Mouse (Mus musculus) neural tube, postnatal 0 days (tissue): ENCODE measurements around the gene Sf3a2. TPM values are rescaled to one million over a fixed set of nuclear protein-coding genes. Genes with fewer than 3 reads are reported as not detected.
A peak's percentile ranks its signal among the peaks of the same experiment; 100 is the strongest.

Source experiments
- microRNA counts: library from miRNA; unstranded; fragments of <30 nt; microRNA quantifications from one replicate; lab custom pipeline; 2015
- microRNA-seq: library from miRNA; unstranded; fragments of <30 nt; microRNA quantifications from one replicate; pipeline ENCODE4, GENCODE M21; 2016
- polyA plus RNA-seq: library from polyadenylated mRNA; unstranded; fragments of >200 nt; fragmentation: Nextera tagmentation; extraction: Ambion mirVana; gene quantifications from 2 replicates; pipeline ENCODE4 v1.2.1, GENCODE M21; 2015

Gene Sf3a2
- 44.2 and 49.1 TPM in 2 replicates for polyA plus RNA-seq

DNA sequence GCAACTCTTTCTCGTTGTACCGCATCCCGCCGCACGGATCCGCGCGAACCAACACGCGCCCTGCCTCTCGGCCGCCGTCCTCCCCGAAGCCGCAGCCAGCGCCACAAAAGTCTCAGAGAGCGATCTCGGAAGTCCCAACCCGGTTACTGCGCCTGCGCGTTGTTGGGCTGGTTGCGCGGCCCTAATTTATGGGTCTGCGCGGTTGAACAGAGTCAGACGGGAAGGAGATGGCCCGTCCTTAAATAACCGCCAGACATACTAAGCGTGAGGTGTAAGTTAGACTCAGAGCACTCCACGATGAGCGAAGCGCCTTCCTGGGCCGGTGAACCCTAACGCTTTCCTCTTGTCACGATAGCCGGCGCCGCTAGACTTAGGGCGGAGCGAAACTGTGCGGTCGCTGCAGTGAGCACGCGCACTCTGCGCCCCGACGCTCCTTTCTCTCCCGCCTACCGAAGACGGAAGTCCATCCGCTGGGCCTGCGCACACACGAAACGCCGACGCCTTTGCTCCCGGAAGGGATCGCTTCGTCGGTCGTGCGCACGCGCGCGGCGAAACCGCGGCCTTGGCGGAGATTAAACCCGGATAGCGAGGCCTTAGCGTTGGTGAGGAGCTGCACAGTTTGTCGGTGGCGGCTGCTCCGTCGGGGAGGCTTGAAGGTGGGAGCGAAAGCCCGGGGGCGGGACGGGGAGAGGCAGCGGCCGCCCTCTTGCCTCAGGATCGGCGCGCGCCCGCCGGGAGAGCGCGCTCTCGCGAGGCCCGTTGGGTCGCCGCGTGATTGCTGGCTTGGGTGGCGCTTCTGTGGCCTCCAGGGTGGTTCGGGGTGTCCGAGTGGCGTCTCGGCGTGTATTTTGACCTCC lies at the start of gene Sf3a2, which contains the start of gene Plekhj1:
Gene Sf3a2 (plus strand): TSS at position 49 of the 857 bp plus-strand sequence.
Gene Plekhj1 (minus strand): TSS at position 477 of the 857 bp plus-strand sequence.

DNA sequence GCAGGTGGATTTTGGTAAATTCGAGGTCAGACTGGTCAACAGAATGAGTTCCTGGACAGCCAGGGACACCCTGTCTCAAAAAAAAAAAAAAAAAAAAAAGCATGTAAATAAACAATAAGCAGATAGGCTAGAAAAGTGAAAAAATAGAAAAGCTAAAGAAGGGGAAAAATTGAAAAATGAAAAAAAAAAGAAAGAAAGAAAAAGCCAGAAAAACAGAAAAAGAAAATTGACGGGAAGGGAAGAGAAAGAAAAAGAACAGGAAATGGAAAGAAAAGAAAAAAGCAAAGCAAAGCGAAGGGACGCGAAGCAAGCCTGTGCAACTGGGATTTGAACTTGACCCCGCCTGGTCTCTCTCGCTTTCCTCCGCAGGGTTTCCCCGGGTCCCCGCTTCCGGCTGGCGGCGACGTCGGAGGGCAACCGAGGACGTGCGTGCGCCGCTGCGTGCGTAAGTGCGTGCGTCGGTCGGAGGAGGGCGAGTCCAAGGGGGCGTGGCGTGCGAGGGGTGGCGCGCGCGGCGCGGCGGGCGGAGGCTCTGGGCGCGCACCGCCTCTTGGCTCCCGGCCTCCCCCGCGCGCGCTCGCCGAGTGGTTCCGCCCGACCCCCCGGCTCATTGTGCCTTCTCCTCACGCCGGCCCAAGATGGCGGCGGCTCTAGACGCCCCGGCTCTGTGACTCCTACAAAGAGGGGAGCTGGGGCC lies 43.3 kb upstream of the Sf3a2 start, which contains the start of gene Dot1l:
Gene Dot1l (plus strand): TSS at position 613 of the 697 bp plus-strand sequence.

DNA sequence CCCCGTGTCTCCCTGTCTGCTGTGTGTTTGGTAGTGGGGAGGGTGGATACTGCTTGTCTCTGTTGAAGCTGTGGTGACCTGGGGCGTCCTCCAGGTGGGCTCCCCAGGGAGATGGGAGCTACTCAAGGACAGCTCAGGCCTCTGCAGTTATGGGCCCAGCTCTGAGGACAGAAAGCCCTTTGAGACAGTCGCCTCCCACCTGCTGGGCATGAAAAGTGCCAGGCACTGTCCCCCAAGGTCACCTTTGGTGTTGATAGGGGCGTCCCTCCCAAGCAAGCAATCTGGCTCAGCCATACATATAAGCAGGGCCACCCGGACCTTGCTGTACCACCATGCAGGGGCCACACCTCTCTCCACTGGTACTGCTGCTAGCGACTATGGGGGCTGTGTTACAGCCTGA lies 6.9 kb downstream of the Sf3a2 start, which contains the start of gene Amh:
Gene Amh (plus strand): TSS at position 328 of the 400 bp plus-strand sequence.

DNA sequence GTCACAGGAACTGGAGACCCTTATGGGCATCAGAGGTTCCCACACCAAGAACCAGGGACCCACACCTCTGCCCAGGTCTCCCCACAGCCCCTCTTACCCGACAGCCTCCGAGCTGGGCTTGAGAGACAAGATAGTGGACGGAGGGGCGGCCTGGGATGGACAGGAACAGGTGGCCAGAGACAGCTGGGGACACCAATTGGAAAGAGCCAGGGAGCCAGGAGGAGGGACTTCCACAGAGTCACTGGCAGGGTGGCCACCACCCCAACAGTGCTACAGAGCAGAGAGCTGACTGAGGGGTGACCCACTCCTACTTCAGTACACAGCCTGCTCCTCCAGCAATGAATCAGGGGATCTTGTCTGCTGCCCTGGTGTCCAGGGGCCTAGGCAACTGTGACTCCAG lies 15.4 kb downstream of the Sf3a2 start, which contains the start of gene Jsrp1:
Gene Jsrp1 (minus strand): TSS at position 133 of the 400 bp plus-strand sequence.

DNA sequence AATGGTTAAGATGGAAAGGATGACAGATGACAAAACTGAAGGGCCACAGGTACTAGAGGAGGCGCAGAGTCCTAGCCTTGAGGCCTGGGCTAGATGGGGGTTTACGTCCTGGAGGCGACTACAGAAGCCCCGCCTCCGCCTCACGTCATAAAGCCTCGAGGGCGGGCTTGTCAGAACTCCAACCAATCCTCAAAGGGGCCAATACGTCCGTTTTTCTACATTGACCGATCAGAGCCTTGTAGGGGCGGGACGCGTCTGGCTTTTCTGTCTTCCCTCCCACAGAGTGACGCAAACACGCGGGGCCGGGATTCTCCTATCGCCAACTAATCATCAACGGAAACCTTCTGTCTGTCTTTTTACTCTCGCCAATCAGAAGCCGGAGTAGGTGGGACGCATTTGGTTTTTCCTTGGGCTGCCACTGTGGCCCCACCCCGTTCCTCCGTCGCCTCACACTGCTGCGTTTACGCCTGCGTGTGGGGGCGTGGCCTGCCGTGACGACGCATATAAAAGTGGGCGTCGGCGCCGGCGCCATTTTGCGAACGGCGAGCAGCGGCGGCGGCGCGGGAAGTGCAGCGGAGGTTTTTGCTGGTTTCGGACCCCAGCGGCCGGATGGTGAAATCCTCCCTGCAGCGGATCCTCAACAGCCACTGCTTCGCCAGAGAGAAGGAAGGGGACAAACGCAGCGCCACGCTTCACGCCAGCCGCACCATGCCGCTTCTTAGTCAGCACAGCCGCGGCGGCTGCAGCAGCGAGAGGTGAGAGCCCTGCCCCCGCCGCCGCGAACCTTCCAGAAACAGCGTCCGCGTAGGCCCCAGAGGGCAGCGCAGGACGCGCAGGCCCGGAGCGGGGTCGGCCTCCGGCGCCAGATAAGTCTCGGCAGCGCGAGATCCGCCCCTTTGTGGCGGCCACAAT lies 28.4 kb downstream of the Sf3a2 start, which contains the start of gene Oaz1:
Gene Oaz1 (plus strand): TSS at position 506 of the 912 bp plus-strand sequence.

DNA sequence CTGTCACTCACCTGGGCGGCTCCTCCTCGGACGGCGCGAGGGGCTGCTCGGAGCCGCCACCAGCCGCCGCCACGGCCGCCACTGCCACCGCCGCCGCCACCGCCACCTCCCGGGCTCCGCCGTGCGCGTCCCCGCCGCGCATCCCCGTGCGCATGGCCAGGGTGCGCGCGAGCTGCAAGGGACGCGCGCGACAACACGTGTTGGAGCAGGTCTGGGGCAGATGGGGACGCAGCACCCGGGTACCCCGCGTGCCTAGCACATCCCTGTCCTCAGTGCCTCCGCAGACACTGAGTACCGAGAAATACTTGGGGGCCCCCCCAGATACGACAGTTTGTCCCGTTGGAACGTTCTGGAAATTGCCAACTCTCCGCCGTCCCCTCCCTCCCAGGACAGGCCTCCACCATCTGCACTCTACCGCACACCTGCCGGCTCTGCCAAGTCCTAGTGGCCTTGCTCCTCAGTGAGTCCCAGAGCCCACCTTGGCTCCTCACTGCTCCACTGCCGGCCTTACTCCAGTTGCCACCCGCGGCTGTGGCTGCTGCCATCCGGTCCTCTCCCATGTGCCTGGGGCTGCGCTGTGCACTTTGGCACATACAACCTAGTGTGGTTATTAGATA lies 46.0 kb downstream of the Sf3a2 start, which contains the start of gene Lingo3:
Gene Lingo3 (minus strand): TSS at position 109 of the 617 bp plus-strand sequence.

MicroRNAs encoded within 50 kb of the gene (microRNA counts, 519-probe panel; counts per million panel counts)
- 40.5 counts per million for microRNA mmu-miR-1982 (lab: Ali Mortazavi, UCI)

Small RNA genes within 50 kb of the gene (microRNA-seq; reads per million reads assigned to microRNA genes)
- 5.2 reads per million, percentile 12 among the genes with 10 or more reads in this experiment for gene Mir1982

Other genes with a start within 250 kb of the Sf3a2 start
- gene Rexo1, start 236.6 kb upstream of the Sf3a2 start, polyA plus RNA-seq: 23.8 and 28.1 TPM in 2 replicates
- gene Klf16, start 220.9 kb upstream of the Sf3a2 start, polyA plus RNA-seq: 6.8 and 7.9 TPM in 2 replicates
- 231 and 233 TPM in 2 replicates for gene Abhd17a, start 207.9 kb upstream of the Sf3a2 start, polyA plus RNA-seq
- 73.3 and 73.4 TPM in 2 replicates for gene Scamp4, start 195.3 kb upstream of the Sf3a2 start, polyA plus RNA-seq
- gene Adat3, start 195.3 kb upstream of the Sf3a2 start, polyA plus RNA-seq: 3.3 and 5.1 TPM in 2 replicates
- gene Gm49322, start 192.2 kb upstream of the Sf3a2 start, polyA plus RNA-seq: 1.1 and 1.5 TPM in 2 replicates
- 97.4 and 99.0 TPM in 2 replicates for gene Csnk1g2, start 175.4 kb upstream of the Sf3a2 start, polyA plus RNA-seq
- gene Btbd2, start 141.1 kb upstream of the Sf3a2 start, polyA plus RNA-seq: 115 and 116 TPM in 2 replicates
- 39.0 and 43.5 TPM in 2 replicates for gene Mknk2, start 120.1 kb upstream of the Sf3a2 start, polyA plus RNA-seq
- gene Mob3a, start 96.2 kb upstream of the Sf3a2 start, polyA plus RNA-seq: 38.3 and 41.4 TPM in 2 replicates
- 42.0 and 58.3 TPM in 2 replicates for gene Izumo4, start 96.0 kb upstream of the Sf3a2 start, polyA plus RNA-seq
- gene Ap3d1, start 55.9 kb upstream of the Sf3a2 start, polyA plus RNA-seq: 107 and 110 TPM in 2 replicates
- gene Dot1l, start 43.0 kb upstream of the Sf3a2 start, polyA plus RNA-seq: 11.0 and 15.3 TPM in 2 replicates
- 108 and 123 TPM in 2 replicates for gene Plekhj1, start 428 bp downstream of the Sf3a2 start, polyA plus RNA-seq
- gene Amh, start 7.0 kb downstream of the Sf3a2 start, polyA plus RNA-seq: 0.21 and 0.27 TPM in 2 replicates
- gene Jsrp1, start 15.3 kb downstream of the Sf3a2 start, polyA plus RNA-seq: 2.4 and 2.7 TPM in 2 replicates
- gene Oaz1, start 28.5 kb downstream of the Sf3a2 start, polyA plus RNA-seq: 1,152 and 1,281 TPM in 2 replicates
- gene Lingo3, start 45.8 kb downstream of the Sf3a2 start, polyA plus RNA-seq: 28.9 and 30.1 TPM in 2 replicates
- 271 and 277 TPM in 2 replicates for gene Lsm7, start 57.0 kb downstream of the Sf3a2 start, polyA plus RNA-seq
- 79.8 and 90.2 TPM in 2 replicates for gene Sppl2b, start 57.1 kb downstream of the Sf3a2 start, polyA plus RNA-seq
- gene Tmprss9, start 73.7 kb downstream of the Sf3a2 start, polyA plus RNA-seq: 0.10 and 0.27 TPM in 2 replicates
- 389 and 390 TPM in 2 replicates for gene Timm13, start 102.8 kb downstream of the Sf3a2 start, polyA plus RNA-seq
- gene Lmnb2, start 120.0 kb downstream of the Sf3a2 start, polyA plus RNA-seq: 20.9 and 25.2 TPM in 2 replicates
- gene Gadd45b, start 131.9 kb downstream of the Sf3a2 start, polyA plus RNA-seq: 9.8 and 11.4 TPM in 2 replicates
- gene Gng7, start 216.7 kb downstream of the Sf3a2 start, polyA plus RNA-seq: 26.8 and 31.7 TPM in 2 replicates
- 70.0 and 88.4 TPM in 2 replicates for gene Diras1, start 227.5 kb downstream of the Sf3a2 start, polyA plus RNA-seq
- 36.6 and 41.3 TPM in 2 replicates for gene Slc39a3, start 239.2 kb downstream of the Sf3a2 start, polyA plus RNA-seq